ENCODE assay signal across 7 mouse cellular contexts in the genomic region with DNA sequence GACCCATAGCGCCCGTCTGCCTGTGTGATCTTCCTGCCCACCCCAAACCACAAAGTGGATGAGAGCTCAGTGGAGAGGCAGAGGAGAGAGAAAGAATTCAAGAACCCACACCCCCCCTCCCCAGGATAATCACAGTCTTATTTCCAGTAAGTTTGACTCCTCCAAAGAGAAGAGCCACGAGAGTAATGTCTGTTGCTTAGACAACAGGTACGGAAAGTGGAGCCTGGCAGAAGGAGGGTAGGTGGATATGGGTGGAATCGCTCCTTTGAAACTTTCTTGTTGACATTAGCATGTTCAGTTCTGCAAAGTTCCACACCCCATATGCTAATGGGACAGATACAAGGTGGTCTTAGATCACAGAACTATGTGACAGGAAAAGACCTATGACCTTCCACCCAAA.
"Had no signal": no experiment of that assay in that cellular context is flagged by ENCODE, and none has a peak within 500 bp of the region (broad histone marks: within the 10 kb centered on the region; RNA-seq: fewer than 3 reads in every experiment).

No protein-coding gene starts in this region.

- DNase-seq: kidney, adult 2 months; kidney, postnatal 25 days; layer of hippocampus, postnatal 36 days; liver, embryonic 13.5 days; lung, adult 2 months; lung, postnatal 14 days; thymus, postnatal 25 days had no signal
